Mouse (Mus musculus): ENCODE measurements around the gene Ptp4a2. TPM values are rescaled to one million over a fixed set of nuclear protein-coding genes. Genes with fewer than 3 reads are reported as not detected.

The Ptp4a2 gene
- polyA plus RNA-seq, 1 experiment from 2014 or later: 370 TPM

DNA sequence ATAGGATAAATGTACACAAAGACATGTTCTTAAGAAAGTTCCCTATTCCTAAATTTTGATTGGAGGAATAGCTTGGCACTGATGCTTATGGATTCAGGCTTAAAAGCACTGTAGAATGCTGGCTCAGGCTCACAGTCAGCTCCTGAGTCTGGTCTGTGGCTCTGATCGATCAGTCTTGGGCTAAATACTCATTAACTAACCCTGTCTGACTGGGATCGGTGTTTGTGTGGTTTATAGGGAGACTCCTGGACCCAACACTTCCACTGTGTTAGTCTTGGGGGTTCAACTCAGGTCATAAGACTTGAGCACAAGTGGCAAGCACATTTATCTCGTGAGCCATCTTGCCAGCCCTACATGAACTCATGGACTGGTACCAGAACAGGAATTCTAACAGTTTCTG is 6.0 kb upstream of the Ptp4a2 start:
- 88% methylated on average over 3 of the region's 3 CpGs for WGBS
- Histone ChIP-seq H3K4me1 (no peaks in the 10 kb centered on the region), H3K36me3 (no peaks in the 10 kb centered on the region), H3K9me3 (no peaks in the 10 kb centered on the region), H3K9ac (no peak overlapping the region), H3K27ac (no peak overlapping the region), H3K27me3 (no peaks in the 10 kb centered on the region), H3K4me3 (no peak overlapping the region), H3K4me2 (replicated peaks) (no peak overlapping the region)
- ATAC-seq (ENCODE audit: low FRiP score, low read depth): no peak

DNA sequence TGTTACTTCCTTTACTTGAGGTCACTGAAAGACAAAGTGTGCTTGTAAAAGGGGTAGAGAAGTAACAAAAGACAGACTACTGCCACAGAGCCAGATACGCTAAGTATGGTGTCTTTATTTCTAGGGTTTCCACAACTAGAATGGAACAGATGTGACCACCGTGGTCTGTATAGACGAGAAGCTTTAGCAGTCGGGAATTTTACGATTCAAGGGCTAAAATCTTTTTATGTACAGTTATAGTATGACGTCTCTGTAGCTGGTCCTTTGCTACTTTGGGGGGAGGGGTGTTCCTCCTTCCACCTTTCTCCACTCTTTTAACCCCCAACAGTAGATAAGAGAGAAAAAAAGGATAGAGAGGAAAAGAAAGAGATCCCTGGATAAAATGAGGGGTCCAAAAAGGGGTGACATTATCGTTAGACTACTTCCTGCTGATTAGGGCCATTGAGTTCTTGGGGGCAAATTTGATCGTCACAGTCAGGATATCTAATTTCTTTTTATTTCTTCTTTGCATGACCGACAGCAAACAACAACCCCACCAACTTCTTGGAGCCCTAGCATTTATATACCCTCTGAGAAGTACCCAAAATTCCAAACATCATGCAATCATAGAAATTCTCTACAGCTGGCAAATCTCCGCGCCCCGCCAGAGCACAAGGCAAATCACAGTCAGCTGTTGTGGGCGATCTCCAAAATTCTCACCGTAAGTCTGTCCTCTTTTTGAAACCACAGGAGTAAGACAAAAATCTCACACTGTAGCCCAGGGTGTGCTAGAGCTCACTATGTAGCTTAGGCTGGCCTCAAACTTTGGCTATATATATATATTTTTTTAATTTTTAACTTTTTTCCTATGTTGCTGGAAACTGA is 818 bp downstream of the Ptp4a2 start:
- H3K27me3 ChIP-seq: no peaks in the 10 kb centered on the region
- H3K27ac ChIP-seq: no peak overlapping the region
- H3K9ac ChIP-seq: no peak overlapping the region
- no peak for ATAC-seq (ENCODE audit: low FRiP score, low read depth)
- 48% methylated on average over 14 of the region's 14 CpGs for WGBS
- H3K9me3 ChIP-seq: no peaks in the 10 kb centered on the region
- H3K36me3 ChIP-seq: no peaks in the 10 kb centered on the region
- no peak overlapping the region for H3K4me3 ChIP-seq
- H3K4me2 ChIP-seq (replicated peaks): peak overlapping the region; percentile 73
- H3K4me1 ChIP-seq: peaks cover 20% of the 10 kb centered on the region

DNA sequence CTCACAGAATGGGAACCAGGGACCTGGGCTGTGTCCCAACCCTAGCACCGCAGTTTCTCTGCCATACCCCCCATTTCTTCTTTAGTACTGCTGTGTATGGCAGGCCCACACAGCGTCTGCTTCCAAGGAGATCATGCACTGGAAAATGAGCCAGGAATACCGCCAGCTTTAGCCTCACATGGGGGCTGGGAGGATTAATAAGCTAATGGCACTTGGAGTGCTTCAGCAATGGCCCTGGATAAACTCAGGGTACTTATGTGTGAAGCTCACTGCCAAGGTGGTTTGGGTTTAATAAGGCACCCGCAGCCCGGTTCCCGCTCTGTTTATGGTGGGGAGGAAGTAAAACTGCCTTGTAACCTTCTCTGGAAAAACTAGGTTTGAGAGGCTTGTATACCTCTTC is 6.6 kb downstream of the Ptp4a2 start:
- Histone ChIP-seq H3K36me3 (no peaks in the 10 kb centered on the region), H3K27me3 (no peaks in the 10 kb centered on the region), H3K4me3 (no peak overlapping the region), H3K27ac (peak overlapping the region; percentile 65; the same call in 1 of the 2 replicates), H3K4me2 (replicated peaks) (peak overlapping the region; percentile 5; the same call in 1 of the 2 replicates), H3K9me3 (no peaks in the 10 kb centered on the region), H3K9ac (no peak overlapping the region), H3K4me1 (peaks cover 42% of the 10 kb centered on the region)
- no peak; the same call in 1 of the 2 replicates for ATAC-seq (ENCODE audit: low FRiP score, low read depth)
- WGBS: 29% methylated on average over 6 of the region's 6 CpGs

DNA sequence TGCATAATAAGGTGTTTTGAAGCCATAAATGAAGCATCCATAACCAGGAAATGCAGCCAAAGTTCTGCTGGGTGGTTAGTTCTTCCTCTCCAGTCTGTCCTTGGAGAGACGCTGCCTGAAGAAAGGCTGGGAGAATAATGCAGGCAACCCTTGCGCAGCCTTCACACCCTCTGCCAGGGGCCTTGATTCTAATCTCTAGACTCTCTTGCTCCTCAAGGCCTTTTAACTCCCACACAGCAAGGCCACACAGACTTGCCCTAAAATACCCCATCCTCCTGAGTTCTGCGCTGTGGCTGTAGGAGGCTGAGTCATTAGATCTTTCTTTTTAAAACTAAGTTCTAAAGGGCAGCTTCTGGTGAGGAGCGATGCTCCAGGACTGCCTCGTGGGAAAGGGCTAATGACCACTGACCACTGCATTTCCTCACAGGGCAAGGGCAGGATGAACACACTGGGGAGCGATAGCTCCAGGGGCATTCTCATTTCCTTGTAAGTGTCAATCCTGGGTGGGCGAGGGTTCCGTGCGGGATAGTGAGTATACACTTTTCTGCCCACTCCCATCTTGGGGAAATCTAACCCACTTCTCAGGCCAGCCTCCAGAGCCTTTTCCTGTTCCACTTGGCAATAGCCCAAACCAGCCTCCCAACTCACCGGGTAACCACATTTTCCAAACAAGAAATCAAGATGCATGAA is 7.6 kb downstream of the Ptp4a2 start:
- H3K9me3 ChIP-seq: no peaks in the 10 kb centered on the region
- H3K4me3 ChIP-seq: no peak overlapping the region; the same call in 1 of the 2 replicates
- H3K36me3 ChIP-seq: no peaks in the 10 kb centered on the region
- no peaks in the 10 kb centered on the region for H3K27me3 ChIP-seq
- ATAC-seq (ENCODE audit: low FRiP score, low read depth): no peak
- H3K4me2 ChIP-seq (replicated peaks): peak overlapping the region; percentile 25
- 56% methylated on average over 10 of the region's 10 CpGs for WGBS
- no peak overlapping the region for H3K9ac ChIP-seq
- peak overlapping the region; percentile 69 for H3K27ac ChIP-seq
- H3K4me1 ChIP-seq: peaks cover 52% of the 10 kb centered on the region

DNA sequence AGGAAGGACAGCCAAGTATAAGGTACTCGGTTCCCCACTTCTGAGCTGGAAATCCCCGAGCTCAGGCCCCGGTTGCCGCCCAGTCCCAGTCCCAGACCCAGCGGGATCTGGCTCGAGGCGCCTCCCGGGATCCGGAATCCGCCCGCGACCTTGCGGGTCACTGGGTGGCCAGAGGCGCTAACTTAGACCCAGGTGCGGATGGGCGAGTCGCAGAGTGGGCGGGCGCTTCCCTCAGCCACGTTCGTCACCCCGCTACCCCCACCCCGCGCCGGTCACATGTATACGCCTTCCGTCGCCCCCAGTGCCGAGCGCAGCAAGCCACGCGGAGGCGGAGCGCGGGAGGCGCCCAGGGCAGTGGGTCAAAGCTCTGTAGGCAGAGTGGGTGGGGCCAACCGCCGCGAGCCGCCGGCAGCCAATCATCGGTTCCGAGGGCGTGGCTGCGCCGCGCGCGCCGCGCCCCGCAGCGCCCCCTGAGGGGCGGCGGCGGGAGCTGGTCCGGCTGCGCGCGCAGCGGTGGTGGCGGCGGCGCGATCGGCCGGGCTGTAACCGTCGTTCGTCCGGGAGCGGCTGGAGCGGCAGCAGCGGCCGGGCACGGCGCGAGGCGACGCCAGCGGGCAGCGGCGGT is 8.8 kb downstream of the Ptp4a2 start:
- Histone ChIP-seq H3K36me3 (no peaks in the 10 kb centered on the region), H3K27ac (peak overlapping the region; percentile 95), H3K27me3 (no peaks in the 10 kb centered on the region), H3K4me3 (peak overlapping the region; percentile 90), H3K9me3 (no peaks in the 10 kb centered on the region), H3K9ac (peak overlapping the region; percentile 95), H3K4me2 (replicated peaks) (peak overlapping the region; percentile 74), H3K4me1 (peaks cover 61% of the 10 kb centered on the region)
- ATAC-seq (ENCODE audit: low FRiP score, low read depth): peak; percentile 95
- WGBS: under 1% methylated on average over 57 of the region's 83 CpGs

DNA sequence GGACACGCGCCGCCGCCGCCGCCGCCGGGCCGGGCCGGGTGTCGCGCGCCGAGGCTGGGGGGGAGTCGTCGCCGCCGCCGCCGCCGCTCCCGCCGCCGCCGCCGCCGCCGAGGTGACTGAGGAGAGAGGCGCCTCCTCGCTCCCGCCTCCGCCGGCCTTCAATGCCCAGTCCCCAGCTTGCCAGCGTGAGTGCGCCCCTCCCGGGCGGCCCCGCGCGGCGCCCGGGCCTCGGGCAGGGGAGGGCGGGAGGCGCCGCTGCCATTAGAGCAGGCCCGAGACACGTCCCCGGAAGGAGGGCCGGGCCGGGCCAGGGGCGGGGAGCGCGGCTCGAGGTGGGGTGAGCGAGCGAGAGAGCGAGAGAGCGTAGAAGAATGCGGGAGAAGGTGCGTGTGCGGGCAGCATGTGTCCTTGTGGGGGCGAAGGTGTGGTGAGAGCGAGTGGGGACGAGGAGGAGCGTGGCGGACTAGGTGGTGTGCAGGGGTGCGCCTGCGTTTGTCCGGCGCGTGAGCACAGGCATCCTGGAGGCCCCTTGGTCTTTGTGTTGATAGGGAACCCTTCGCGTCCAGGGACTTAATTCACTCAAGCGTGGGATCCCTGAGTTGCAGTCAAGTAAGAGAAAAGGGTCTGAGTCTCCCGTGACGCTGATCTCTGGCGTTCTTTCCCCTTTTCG is 9.5 kb downstream of the Ptp4a2 start:
- peak overlapping the region; percentile 95 for H3K27ac ChIP-seq
- peaks cover 61% of the 10 kb centered on the region for H3K4me1 ChIP-seq
- WGBS: under 1% methylated on average over 50 of the region's 79 CpGs

DNA sequence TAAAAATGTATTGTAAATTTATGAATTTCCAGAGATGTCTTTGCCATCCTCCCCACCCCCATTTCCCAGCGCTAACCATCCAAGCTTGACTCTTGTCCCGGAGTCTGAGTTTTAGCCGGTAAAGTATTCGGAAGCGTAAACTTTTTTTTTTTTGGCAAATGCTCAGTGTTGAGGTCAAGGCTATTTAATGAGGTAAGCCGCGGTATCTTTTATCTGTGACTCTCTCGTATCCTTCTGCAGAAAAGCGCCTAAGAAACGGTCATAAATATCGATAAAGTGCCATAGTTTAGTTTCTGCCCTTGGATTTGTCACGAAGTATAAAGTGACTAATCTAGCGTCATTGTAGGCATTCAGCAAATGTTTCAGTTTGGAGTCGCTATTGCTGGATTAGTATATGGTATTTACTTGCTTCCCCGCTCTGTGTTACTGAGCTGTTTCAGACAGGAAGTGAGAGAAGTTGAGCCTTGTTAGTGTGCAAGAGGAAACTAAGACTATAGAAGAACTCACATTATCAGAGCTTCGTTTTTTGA is 10.1 kb downstream of the Ptp4a2 start:
- H3K4me1 ChIP-seq: peaks cover 63% of the 10 kb centered on the region

More for the DNA sequence above, 9.5 kb downstream of the Ptp4a2 start:
- Histone ChIP-seq H3K9ac (peak overlapping the region; percentile 95), H3K9me3 (no peaks in the 10 kb centered on the region), H3K27me3 (no peaks in the 10 kb centered on the region), H3K4me3 (peak overlapping the region; percentile 90), H3K4me2 (replicated peaks) (peak overlapping the region; percentile 74), H3K36me3 (no peaks in the 10 kb centered on the region)
- ATAC-seq (ENCODE audit: low FRiP score, low read depth): peak; percentile 66

DNA sequence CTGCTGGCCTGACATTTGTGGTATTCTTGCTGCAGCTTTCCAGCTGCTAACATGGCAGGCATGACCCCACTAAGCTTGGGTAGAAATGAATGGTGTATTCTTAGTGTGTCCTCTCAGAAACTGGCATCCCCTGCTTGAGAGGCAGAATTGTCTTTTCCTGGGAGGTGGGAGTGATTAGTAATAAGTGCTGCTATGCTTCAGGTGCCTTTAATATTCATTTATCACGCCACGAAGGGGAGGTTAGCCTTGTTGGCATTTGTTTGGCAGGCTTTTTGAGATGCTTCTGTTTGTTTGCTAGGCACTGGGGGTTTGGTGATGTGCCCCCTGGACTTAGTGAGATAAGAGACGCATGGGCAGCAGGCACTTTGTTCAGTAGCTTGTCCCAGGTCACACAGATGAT is 11.3 kb downstream of the Ptp4a2 start:
- 58% methylated on average over 3 of the region's 3 CpGs for WGBS
- peak overlapping the region; percentile 74 for H3K4me2 ChIP-seq (replicated peaks)
- H3K4me3 ChIP-seq: peak overlapping the region; percentile 90
- no peaks in the 10 kb centered on the region for H3K27me3 ChIP-seq
- no peaks in the 10 kb centered on the region for H3K36me3 ChIP-seq
- H3K9me3 ChIP-seq: no peaks in the 10 kb centered on the region
- peaks cover 62% of the 10 kb centered on the region for H3K4me1 ChIP-seq
- H3K27ac ChIP-seq: no peak overlapping the region
- no peak for ATAC-seq (ENCODE audit: low FRiP score, low read depth)
- H3K9ac ChIP-seq: no peak overlapping the region

More for the DNA sequence above, 10.1 kb downstream of the Ptp4a2 start:
- peak overlapping the region; percentile 74 for H3K4me2 ChIP-seq (replicated peaks)
- peak overlapping the region; percentile 95 for H3K27ac ChIP-seq
- 2% methylated on average over 16 of the region's 16 CpGs for WGBS
- ATAC-seq (ENCODE audit: low FRiP score, low read depth): no peak
- peak overlapping the region; percentile 90 for H3K4me3 ChIP-seq
- H3K27me3 ChIP-seq: no peaks in the 10 kb centered on the region
- H3K9ac ChIP-seq: peak overlapping the region; percentile 95
- H3K36me3 ChIP-seq: no peaks in the 10 kb centered on the region
- H3K9me3 ChIP-seq: no peaks in the 10 kb centered on the region

DNA sequence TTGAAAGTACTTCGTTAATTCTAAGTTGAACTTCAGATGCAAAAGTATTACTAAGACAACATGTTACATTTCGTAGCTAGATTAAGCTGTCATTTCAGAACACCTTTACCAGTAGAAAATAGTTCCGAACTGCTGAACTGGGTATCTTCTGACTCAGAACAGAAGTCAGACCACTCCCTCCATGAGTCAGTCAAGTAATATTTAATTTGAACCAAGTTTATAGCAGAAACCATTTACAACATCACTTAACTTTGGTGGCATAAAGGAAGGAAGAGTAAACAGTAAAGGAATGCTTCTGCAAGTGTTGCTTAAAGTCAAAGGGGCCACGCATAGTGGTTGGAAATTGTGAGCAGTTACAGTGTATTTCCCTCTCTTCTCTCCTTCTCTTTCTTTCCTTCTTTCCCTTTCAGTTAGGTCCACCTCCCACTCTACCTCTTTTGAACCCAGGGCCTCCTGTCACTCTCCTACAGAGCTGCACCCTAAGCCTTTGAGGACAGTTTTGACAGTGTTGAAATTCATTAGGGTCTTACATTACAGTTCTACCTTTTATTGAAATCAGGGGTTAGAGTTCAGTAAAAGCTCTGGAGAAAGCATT is 12.3 kb downstream of the Ptp4a2 start:
- no peak for ATAC-seq (ENCODE audit: low FRiP score, low read depth)
- Histone ChIP-seq H3K36me3 (no peaks in the 10 kb centered on the region), H3K4me3 (no peak overlapping the region), H3K27ac (no peak overlapping the region), H3K27me3 (no peaks in the 10 kb centered on the region), H3K4me1 (peaks cover 62% of the 10 kb centered on the region), H3K4me2 (replicated peaks) (0 out of 2 replicates have a peak overlapping the region, but pooled peaks have one; percentile 15), H3K9ac (no peak overlapping the region), H3K9me3 (no peaks in the 10 kb centered on the region)
- 62% methylated on average over 4 of the region's 4 CpGs for WGBS

DNA sequence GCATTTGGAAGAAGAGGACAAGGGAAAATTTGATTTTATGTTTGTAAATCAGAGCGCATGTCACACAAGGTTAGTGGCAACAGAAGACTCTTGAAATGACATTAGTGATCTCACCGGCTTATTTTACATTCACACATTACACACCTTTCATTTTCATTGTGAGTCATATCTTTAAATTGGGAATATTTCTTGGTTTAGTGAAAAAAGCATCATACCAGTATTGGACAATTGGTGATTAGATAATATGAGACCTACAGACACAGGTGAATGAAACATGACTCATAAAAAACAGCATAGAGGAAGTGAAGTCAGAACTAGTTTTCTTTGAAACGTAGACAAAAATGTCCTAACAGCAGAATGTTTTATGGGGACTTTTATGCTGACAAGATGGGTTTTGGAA is 16.6 kb downstream of the Ptp4a2 start:
- H3K4me3 ChIP-seq: no peak overlapping the region
- H3K27ac ChIP-seq: no peak overlapping the region
- no peak overlapping the region for H3K4me2 ChIP-seq (replicated peaks)
- peaks cover 35% of the 10 kb centered on the region for H3K4me1 ChIP-seq
- WGBS: 75% methylated on average over 3 of the region's 3 CpGs
- ATAC-seq (ENCODE audit: low FRiP score, low read depth): no peak
- no peaks in the 10 kb centered on the region for H3K36me3 ChIP-seq
- no peak overlapping the region for H3K9ac ChIP-seq
- H3K27me3 ChIP-seq: no peaks in the 10 kb centered on the region
- H3K9me3 ChIP-seq: no peaks in the 10 kb centered on the region

DNA sequence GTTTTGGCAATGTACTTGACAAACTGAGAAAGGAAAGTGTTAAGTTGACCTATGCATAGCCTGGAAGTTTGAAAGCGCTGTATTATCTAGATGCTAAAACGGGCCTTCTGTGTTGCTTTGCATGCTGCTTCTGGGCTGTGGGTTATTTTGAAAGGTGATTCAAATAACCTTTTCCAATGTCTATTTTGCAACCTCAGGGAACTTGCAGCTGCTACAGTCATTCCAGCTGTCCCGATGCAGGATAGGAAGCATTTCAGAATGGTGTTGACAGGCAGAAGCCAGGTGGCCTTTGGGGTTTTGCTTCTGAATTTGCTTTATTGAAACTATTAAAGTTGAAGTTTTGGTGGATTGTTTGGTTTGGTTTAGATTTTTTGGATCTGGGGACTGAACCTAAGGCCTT is 17.1 kb downstream of the Ptp4a2 start:
- H3K9me3 ChIP-seq: no peaks in the 10 kb centered on the region
- no peak overlapping the region for H3K4me2 ChIP-seq (replicated peaks)
- peaks cover 33% of the 10 kb centered on the region for H3K4me1 ChIP-seq
- H3K27me3 ChIP-seq: no peaks in the 10 kb centered on the region
- ATAC-seq (ENCODE audit: low FRiP score, low read depth): no peak
- H3K36me3 ChIP-seq: no peaks in the 10 kb centered on the region
- no peak overlapping the region for H3K27ac ChIP-seq
- H3K4me3 ChIP-seq: no peak overlapping the region
- WGBS: 43% methylated on average over 3 of the region's 3 CpGs
- H3K9ac ChIP-seq: no peak overlapping the region

Measured in limb, embryonic 13.5 days (tissue).